Mouse (Mus musculus) kidney, adult 2 months (tissue): ENCODE measurements at regions not wholly inside any gene's neighbourhood (a gene's known extent, or its start where the extent isn't known, plus 50 kb on each side); places are given as distances from the start of the nearest gene placed in this dataset.

Experiments used
- CTCF ChIP-seq: fragments of 200-500 bp; conservative IDR thresholded peaks from 2 replicates; pipeline ENCODE4 v1.5.1; 2011; ENCODE audit warnings: low read depth, mild to moderate bottlenecking, control low read depth, low read length, moderate library complexity, mixed read lengths; ENCODE audit not compliant: insufficient read depth, insufficient read length
- POLR2A ChIP-seq: fragments of 200-500 bp; IDR thresholded peaks from one replicate; pipeline ENCODE4 v1.6.1; 2011; ENCODE audit warnings: low read depth, low read length, control low read depth

DNA sequence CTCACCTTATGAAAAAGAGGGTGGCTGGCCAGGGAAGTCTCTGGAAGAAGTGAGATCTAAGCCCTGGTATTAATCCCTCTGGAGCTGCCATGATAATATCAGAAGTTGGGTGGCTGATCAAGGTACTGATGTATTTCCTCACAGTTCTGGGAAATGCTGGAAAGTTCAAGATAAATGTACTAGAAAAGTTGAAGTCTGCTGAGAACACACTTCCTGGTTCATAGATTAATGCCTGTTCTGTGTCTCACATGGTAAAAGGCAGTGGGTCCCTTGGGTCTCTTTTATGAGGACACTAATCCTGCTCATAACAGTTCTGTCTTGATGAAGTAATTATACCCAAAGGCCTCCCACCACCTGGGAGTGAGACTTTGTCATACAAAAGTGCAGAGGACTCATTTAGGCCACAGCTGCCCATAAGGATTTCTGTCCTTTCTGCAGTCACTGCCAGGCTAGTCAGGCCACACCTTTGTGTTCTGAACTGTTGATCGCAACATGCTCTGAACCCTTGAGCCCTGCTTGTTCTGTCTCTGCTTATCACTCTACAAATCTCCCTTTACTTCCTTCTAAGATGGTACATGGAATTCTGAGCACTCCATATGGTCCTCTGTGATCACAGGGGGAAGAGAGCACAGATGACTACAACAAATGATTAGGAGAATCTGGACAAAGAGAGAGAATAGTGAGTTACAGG lies 300.4 kb downstream of the 1700129C05Rik start:
- TF ChIP-seq POLR2A: no peak
- TF ChIP-seq CTCF: no peak
